Mouse (Mus musculus): ENCODE results near the gene 5330417C22Rik. TPM values are rescaled to one million over a fixed set of nuclear protein-coding genes. Genes with fewer than 3 reads are reported as not detected.
A peak's percentile ranks its signal among the peaks of the same experiment; 100 is the strongest.
"Not testable (repeated sequence)": the region's sequence is repeated elsewhere in the genome, so short reads cannot be mapped to it uniquely, and the experiment has no call there.

5330417C22Rik gene
- polyA plus RNA-seq, 1 experiment from 2014 or later: 18.8 TPM

GRCm38 (mm10) chr3:108510716-108511483, 25.4 kb downstream of the 5330417C22Rik start:
- no peaks in the 10 kb centered on the region for H3K27me3 ChIP-seq (ENCODE audit: control insufficient read depth, insufficient read depth, low read length)
- 12% methylated on average over 9 of the region's 9 CpGs for WGBS
- 0 out of 2 replicates have a peak, but pooled peaks cover 5% of the 10 kb centered on the region for H3K4me1 ChIP-seq (ENCODE audit: control insufficient read depth, insufficient read depth, low read length)
- H3K4me2 ChIP-seq (ENCODE audit: low read length): no peak overlapping the region
- no peaks in the 10 kb centered on the region for H3K9me3 ChIP-seq (ENCODE audit: control insufficient read depth, low read length)
- DNase-seq (peak; percentile 75), ATAC-seq (ENCODE audit: low FRiP score, low TSS enrichment) (peak; percentile 57; the same call in 1 of the 2 replicates)
- no peak overlapping the region for H3K9ac ChIP-seq (replicated peaks; ENCODE audit: low read length)
- no peak overlapping the region for H3K4me3 ChIP-seq (replicated peaks; ENCODE audit: low read depth, low read length)
- H3K27ac ChIP-seq (replicated peaks; ENCODE audit: low read depth, low read length): 0 out of 2 replicates have a peak overlapping the region, but pooled peaks have one; percentile 26
- H3K36me3 ChIP-seq (ENCODE audit: control insufficient read depth, insufficient read depth, low read length): no peaks in the 10 kb centered on the region

GRCm38 (mm10) chr3:108510156-108510555, 26.2 kb downstream of the 5330417C22Rik start:
- H3K4me2 ChIP-seq (ENCODE audit: low read length): no peak overlapping the region
- ATAC-seq (ENCODE audit: low FRiP score, low TSS enrichment) (no peak), DNase-seq (no peak)
- 0 out of 2 replicates have a peak, but pooled peaks cover 5% of the 10 kb centered on the region for H3K4me1 ChIP-seq (ENCODE audit: control insufficient read depth, insufficient read depth, low read length)
- H3K36me3 ChIP-seq (ENCODE audit: control insufficient read depth, insufficient read depth, low read length): no peaks in the 10 kb centered on the region
- H3K27ac ChIP-seq (replicated peaks; ENCODE audit: low read depth, low read length): no peak overlapping the region
- H3K9ac ChIP-seq (replicated peaks; ENCODE audit: low read length): no peak overlapping the region
- H3K27me3 ChIP-seq (ENCODE audit: control insufficient read depth, insufficient read depth, low read length): no peaks in the 10 kb centered on the region
- 61% methylated on average over 2 of the region's 2 CpGs for WGBS
- H3K9me3 ChIP-seq (ENCODE audit: control insufficient read depth, low read length): no peaks in the 10 kb centered on the region
- no peak overlapping the region for H3K4me3 ChIP-seq (replicated peaks; ENCODE audit: low read depth, low read length)

- H3K9me3 ChIP-seq (ENCODE audit: control insufficient read depth, low read length): no peaks in the 10 kb centered on the region
- no peak overlapping the region for H3K4me2 ChIP-seq (ENCODE audit: low read length)
- ATAC-seq (ENCODE audit: low FRiP score, low TSS enrichment) (no peak), DNase-seq (peak; percentile 30)
- 73% methylated on average over 4 of the region's 4 CpGs for WGBS
- no peaks in the 10 kb centered on the region for H3K36me3 ChIP-seq (ENCODE audit: control insufficient read depth, insufficient read depth, low read length)
- H3K27ac ChIP-seq (replicated peaks; ENCODE audit: low read depth, low read length): no peak overlapping the region
- H3K4me1 ChIP-seq (ENCODE audit: control insufficient read depth, insufficient read depth, low read length): 0 out of 2 replicates have a peak, but pooled peaks cover 5% of the 10 kb centered on the region
- H3K27me3 ChIP-seq (ENCODE audit: control insufficient read depth, insufficient read depth, low read length): no peaks in the 10 kb centered on the region
- no peak overlapping the region for H3K9ac ChIP-seq (replicated peaks; ENCODE audit: low read length)
- no peak overlapping the region for H3K4me3 ChIP-seq (replicated peaks; ENCODE audit: low read depth, low read length)
Observed at GRCm38 (mm10) chr3:108508745-108509474, 27.4 kb downstream of the 5330417C22Rik start.

- no peaks in the 10 kb centered on the region for H3K36me3 ChIP-seq (ENCODE audit: control insufficient read depth, insufficient read depth, low read length)
- 91% methylated on average over 4 of the region's 4 CpGs for WGBS
- H3K27ac ChIP-seq (replicated peaks; ENCODE audit: low read depth, low read length): no peak overlapping the region
- H3K4me1 ChIP-seq (ENCODE audit: control insufficient read depth, insufficient read depth, low read length): no peaks in the 10 kb centered on the region
- no peak overlapping the region for H3K4me3 ChIP-seq (replicated peaks; ENCODE audit: low read depth, low read length)
- H3K27me3 ChIP-seq (ENCODE audit: control insufficient read depth, insufficient read depth, low read length): no peaks in the 10 kb centered on the region
- H3K9me3 ChIP-seq (ENCODE audit: control insufficient read depth, low read length): no peaks in the 10 kb centered on the region
- no peak overlapping the region for H3K9ac ChIP-seq (replicated peaks; ENCODE audit: low read length)
- DNase-seq: no peak
- ATAC-seq (ENCODE audit: low FRiP score, low TSS enrichment): no peak
- H3K4me2 ChIP-seq (ENCODE audit: low read length): no peak overlapping the region
Observed at GRCm38 (mm10) chr3:108503908-108504307, 32.4 kb downstream of the 5330417C22Rik start.

DNA sequence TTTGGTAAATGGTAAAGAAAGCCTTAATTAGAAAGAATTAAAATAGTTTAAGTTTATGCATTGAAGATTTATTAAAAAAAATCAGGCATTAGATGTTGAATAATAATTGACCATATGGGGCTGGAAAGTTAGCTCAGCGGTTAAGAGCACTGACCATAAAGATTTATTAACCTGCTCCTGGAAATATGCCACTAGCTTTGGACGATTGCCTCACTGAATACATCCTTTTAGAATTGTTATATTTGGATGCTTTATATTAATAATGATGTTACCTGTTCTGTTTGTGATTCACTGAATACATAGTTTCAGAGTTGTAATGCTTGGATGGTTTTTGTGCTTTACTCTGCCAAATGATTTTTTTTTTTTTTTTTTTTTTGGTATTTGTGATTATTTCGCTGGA, 34.9 kb downstream of the 5330417C22Rik start:
- DNase-seq; H3K9ac ChIP-seq (replicated peaks; ENCODE audit: low read length); H3K36me3 ChIP-seq (ENCODE audit: control insufficient read depth, insufficient read depth, low read length); H3K4me2 ChIP-seq (ENCODE audit: low read length); H3K9me3 ChIP-seq (ENCODE audit: control insufficient read depth, low read length); H3K4me3 ChIP-seq (replicated peaks; ENCODE audit: low read depth, low read length); H3K27me3 ChIP-seq (ENCODE audit: control insufficient read depth, insufficient read depth, low read length); H3K27ac ChIP-seq (replicated peaks; ENCODE audit: low read depth, low read length); ATAC-seq (ENCODE audit: low FRiP score, low TSS enrichment); H3K4me1 ChIP-seq (ENCODE audit: control insufficient read depth, insufficient read depth, low read length): not testable (repeated sequence)
- 90% methylated on average over 3 of the region's 3 CpGs for WGBS

DNA sequence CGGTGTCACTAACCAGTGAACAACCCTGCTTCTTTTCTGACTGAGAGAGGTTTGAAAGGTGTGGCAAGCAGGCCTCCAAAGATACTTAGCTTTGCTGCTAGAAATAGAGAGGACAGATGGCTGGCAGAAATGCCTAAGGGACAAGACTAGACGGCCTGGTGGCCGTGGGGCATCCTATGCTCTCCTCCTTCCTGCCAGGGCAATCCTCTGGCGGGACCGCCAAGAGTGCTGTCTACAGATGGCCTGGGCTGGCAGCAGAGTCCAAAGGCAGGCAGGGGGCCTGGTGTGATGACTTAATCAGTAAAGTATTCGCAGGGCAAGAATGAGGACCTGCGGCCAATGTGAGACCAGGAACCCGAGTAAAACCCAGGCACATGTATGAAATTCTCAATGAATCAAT, 36.5 kb downstream of the 5330417C22Rik start:
- Histone ChIP-seq H3K4me3 (replicated peaks; ENCODE audit: low read depth, low read length) (no peak overlapping the region), H3K27ac (replicated peaks; ENCODE audit: low read depth, low read length) (no peak overlapping the region), H3K27me3 (ENCODE audit: control insufficient read depth, insufficient read depth, low read length) (no peaks in the 10 kb centered on the region), H3K4me1 (ENCODE audit: control insufficient read depth, insufficient read depth, low read length) (0 out of 2 replicates have a peak, but pooled peaks cover 6% of the 10 kb centered on the region), H3K9me3 (ENCODE audit: control insufficient read depth, low read length) (no peaks in the 10 kb centered on the region), H3K4me2 (ENCODE audit: low read length) (no peak overlapping the region), H3K9ac (replicated peaks; ENCODE audit: low read length) (no peak overlapping the region), H3K36me3 (ENCODE audit: control insufficient read depth, insufficient read depth, low read length) (no peaks in the 10 kb centered on the region)
- ATAC-seq (ENCODE audit: low FRiP score, low TSS enrichment) (no peak), DNase-seq (no peak)
- 41% methylated on average over 8 of the region's 8 CpGs for WGBS

DNA sequence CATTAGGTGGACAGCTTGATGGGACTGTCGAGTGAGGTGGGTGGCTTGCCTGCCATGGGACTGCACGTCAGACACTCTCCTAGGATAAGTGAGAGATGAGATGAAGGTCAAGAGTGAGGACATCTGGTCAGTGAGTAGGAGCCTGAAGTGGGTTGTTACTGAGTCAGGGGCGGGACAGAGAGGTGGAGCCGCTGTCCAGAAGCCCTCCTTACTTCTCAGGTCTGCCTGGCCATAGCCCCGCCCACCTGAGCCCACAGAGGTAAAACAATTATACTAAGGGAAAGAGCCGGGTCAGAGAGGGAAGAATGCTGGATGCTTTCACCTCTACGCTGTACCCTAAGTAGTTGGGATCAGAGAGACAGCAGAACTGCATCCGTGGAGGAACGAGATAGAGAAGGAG, 38.7 kb downstream of the 5330417C22Rik start:
- no peak for DNase-seq
- no peak; the same call in 1 of the 2 replicates for ATAC-seq (ENCODE audit: low FRiP score, low TSS enrichment)
- H3K27me3 ChIP-seq (ENCODE audit: control insufficient read depth, insufficient read depth, low read length): no peaks in the 10 kb centered on the region
- H3K9ac ChIP-seq (replicated peaks; ENCODE audit: low read length): no peak overlapping the region
- no peak overlapping the region for H3K4me3 ChIP-seq (replicated peaks; ENCODE audit: low read depth, low read length)
- no peaks in the 10 kb centered on the region for H3K9me3 ChIP-seq (ENCODE audit: control insufficient read depth, low read length)
- H3K4me1 ChIP-seq (ENCODE audit: control insufficient read depth, insufficient read depth, low read length): 0 out of 2 replicates have a peak, but pooled peaks cover 6% of the 10 kb centered on the region
- 44% methylated on average over 9 of the region's 9 CpGs for WGBS
- H3K27ac ChIP-seq (replicated peaks; ENCODE audit: low read depth, low read length): no peak overlapping the region
- H3K36me3 ChIP-seq (ENCODE audit: control insufficient read depth, insufficient read depth, low read length): no peaks in the 10 kb centered on the region
- no peak overlapping the region for H3K4me2 ChIP-seq (ENCODE audit: low read length)

DNA sequence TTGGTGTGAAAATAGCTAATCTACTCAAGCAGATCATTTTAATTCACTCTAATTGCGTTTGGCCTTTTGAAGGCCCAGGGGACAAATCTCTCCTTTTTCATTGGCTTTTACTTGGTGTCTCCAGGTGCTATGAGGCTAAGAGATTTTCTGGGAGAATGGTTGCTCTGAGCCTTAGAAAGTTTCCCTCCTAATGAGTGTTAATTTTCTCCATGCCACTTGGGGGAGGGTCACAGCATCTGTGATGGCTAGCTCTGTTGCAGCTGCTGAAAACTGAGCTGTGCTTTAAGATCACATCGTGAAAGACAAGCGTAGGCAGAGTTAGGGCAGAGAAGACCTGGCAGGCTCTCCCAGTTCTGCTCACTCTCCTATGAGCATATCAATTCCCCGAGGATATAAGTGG, 40.9 kb downstream of the 5330417C22Rik start:
- H3K27me3 ChIP-seq (ENCODE audit: control insufficient read depth, insufficient read depth, low read length): no peaks in the 10 kb centered on the region
- 0 out of 2 replicates have a peak, but pooled peaks cover 6% of the 10 kb centered on the region for H3K4me1 ChIP-seq (ENCODE audit: control insufficient read depth, insufficient read depth, low read length)
- DNase-seq: peak; percentile 42
- no peak overlapping the region for H3K9ac ChIP-seq (replicated peaks; ENCODE audit: low read length)
- no peak overlapping the region for H3K27ac ChIP-seq (replicated peaks; ENCODE audit: low read depth, low read length)
- WGBS: 35% methylated on average over 4 of the region's 4 CpGs
- no peak overlapping the region for H3K4me2 ChIP-seq (ENCODE audit: low read length)
- no peak for ATAC-seq (ENCODE audit: low FRiP score, low TSS enrichment)
- no peak overlapping the region for H3K4me3 ChIP-seq (replicated peaks; ENCODE audit: low read depth, low read length)
- no peaks in the 10 kb centered on the region for H3K9me3 ChIP-seq (ENCODE audit: control insufficient read depth, low read length)
- H3K36me3 ChIP-seq (ENCODE audit: control insufficient read depth, insufficient read depth, low read length): no peaks in the 10 kb centered on the region

Measured in midbrain, embryonic 14.5 days (tissue).